Mouse (Mus musculus): ENCODE results near the gene Fkbp10. TPM values are rescaled to one million over a fixed set of nuclear protein-coding genes. Genes with fewer than 3 reads are reported as not detected.

Fkbp10 gene
- polyA plus RNA-seq, 2 experiments, result 5.0 to 5.3 TPM

GRCm38 (mm10) chr11:100421537-100421936, 6.0 kb downstream of the Fkbp10 start:
- TF ChIP-seq CTCF (IDR thresholded peaks at IDR 0.05; ENCODE audit: low read depth) (no peak), EP300 (IDR thresholded peaks at IDR 0.05; ENCODE audit: low read depth) (no peak)
- Histone ChIP-seq H3K27me3 (ENCODE audit: control insufficient read depth, insufficient read depth, low read length) (0 out of 2 replicates have a peak, but pooled peaks cover under 1% of the 10 kb centered on the region), H3K9me3 (ENCODE audit: control insufficient read depth, low read length) (no peaks in the 10 kb centered on the region), H3K4me3 (ENCODE audit: insufficient read depth in 1 of 2, low read depth in 2 of 2, low read length in 2 of 2) (no peak overlapping the region), H3K36me3 (replicated peaks; ENCODE audit: control insufficient read depth, insufficient read depth, low read depth) (no peaks in the 10 kb centered on the region), H3K27ac (no peak overlapping the region), H3K4me1 (replicated peaks; ENCODE audit: control insufficient read depth in 2 of 2, insufficient read depth in 2 of 2, low read length in 1 of 2) (peaks cover 0 to 6% of the 10 kb centered on the region in 2 experiments; a peak in 1 of 4 replicates), H3K4me2 (ENCODE audit: low read depth) (no peak overlapping the region), H3K9ac (replicated peaks) (no peak overlapping the region)
- ATAC-seq (ENCODE audit: insufficient read depth) (no peak), DNase-seq (ENCODE audit: low read depth in 3 of 3, low spot score in 3 of 3) (no peak)
- WGBS (ENCODE audit: insufficient replicate concordance), result 86% methylated on average over 8 of the region's 8 CpGs

- no peaks in the 10 kb centered on the region for H3K9me3 ChIP-seq (ENCODE audit: control insufficient read depth, low read length)
- H3K4me3 ChIP-seq (ENCODE audit: insufficient read depth in 1 of 2, low read depth in 2 of 2, low read length in 2 of 2), result no peak overlapping the region
- no peak for TF ChIP-seq EP300 (IDR thresholded peaks at IDR 0.05; ENCODE audit: low read depth)
- no peak overlapping the region for H3K27ac ChIP-seq
- no peaks in the 10 kb centered on the region for H3K36me3 ChIP-seq (replicated peaks; ENCODE audit: control insufficient read depth, insufficient read depth, low read depth)
- H3K4me1 ChIP-seq (replicated peaks; ENCODE audit: control insufficient read depth in 2 of 2, insufficient read depth in 2 of 2, low read length in 1 of 2), result peaks cover 0 to 6% of the 10 kb centered on the region in 2 experiments; a peak in 1 of 4 replicates
- WGBS (ENCODE audit: insufficient replicate concordance), result 71% methylated on average over 7 of the region's 7 CpGs
- no peaks in the 10 kb centered on the region for H3K27me3 ChIP-seq (ENCODE audit: control insufficient read depth, insufficient read depth, low read length)
- ATAC-seq (ENCODE audit: insufficient read depth) (no peak), DNase-seq (ENCODE audit: low read depth in 3 of 3, low spot score in 3 of 3) (no peak)
- no peak overlapping the region for H3K4me2 ChIP-seq (ENCODE audit: low read depth)
- no peak overlapping the region for H3K9ac ChIP-seq (replicated peaks)
Measured at GRCm38 (mm10) chr11:100423836-100424235, 8.3 kb downstream of the Fkbp10 start.

- no peaks in the 10 kb centered on the region for H3K36me3 ChIP-seq (replicated peaks; ENCODE audit: control insufficient read depth, insufficient read depth, low read depth)
- no peaks in the 10 kb centered on the region for H3K9me3 ChIP-seq (ENCODE audit: control insufficient read depth, low read length)
- H3K27ac ChIP-seq, result no peak overlapping the region
- TF ChIP-seq CTCF (IDR thresholded peaks at IDR 0.05; ENCODE audit: low read depth), result peak; percentile 83
- TF ChIP-seq EP300 (IDR thresholded peaks at IDR 0.05; ENCODE audit: low read depth), result no peak
- 24% methylated on average over 7 of the region's 7 CpGs for WGBS (ENCODE audit: insufficient replicate concordance)
- peak; percentile 62 for ATAC-seq (ENCODE audit: insufficient read depth)
- peak; percentile 37 to 67 (median 48) for DNase-seq (ENCODE audit: low read depth in 3 of 3, low spot score in 3 of 3)
- peaks cover 0 to 6% of the 10 kb centered on the region in 2 experiments; a peak in 1 of 4 replicates for H3K4me1 ChIP-seq (replicated peaks; ENCODE audit: control insufficient read depth in 2 of 2, insufficient read depth in 2 of 2, low read length in 1 of 2)
- no peaks in the 10 kb centered on the region for H3K27me3 ChIP-seq (ENCODE audit: control insufficient read depth, insufficient read depth, low read length)
- no peak overlapping the region for H3K4me3 ChIP-seq (ENCODE audit: insufficient read depth in 1 of 2, low read depth in 2 of 2, low read length in 2 of 2)
- no peak overlapping the region for H3K9ac ChIP-seq (replicated peaks)
- H3K4me2 ChIP-seq (ENCODE audit: low read depth), result no peak overlapping the region
Measured at GRCm38 (mm10) chr11:100425851-100426250, 10.4 kb downstream of the Fkbp10 start.

GRCm38 (mm10) chr11:100426820-100427219, 11.3 kb downstream of the Fkbp10 start:
- Histone ChIP-seq H3K27ac (no peak overlapping the region), H3K4me1 (replicated peaks; ENCODE audit: control insufficient read depth in 2 of 2, insufficient read depth in 2 of 2, low read length in 1 of 2) (peaks cover 0 to 6% of the 10 kb centered on the region in 2 experiments; a peak in 1 of 4 replicates), H3K9me3 (ENCODE audit: control insufficient read depth, low read length) (no peaks in the 10 kb centered on the region), H3K4me2 (ENCODE audit: low read depth) (no peak overlapping the region), H3K9ac (replicated peaks) (no peak overlapping the region), H3K36me3 (replicated peaks; ENCODE audit: control insufficient read depth, insufficient read depth, low read depth) (no peaks in the 10 kb centered on the region), H3K4me3 (ENCODE audit: insufficient read depth in 1 of 2, low read depth in 2 of 2, low read length in 2 of 2) (no peak overlapping the region), H3K27me3 (ENCODE audit: control insufficient read depth, insufficient read depth, low read length) (no peaks in the 10 kb centered on the region)
- DNase-seq (ENCODE audit: low read depth in 3 of 3, low spot score in 3 of 3) (no peak), ATAC-seq (ENCODE audit: insufficient read depth) (no peak)
- WGBS (ENCODE audit: insufficient replicate concordance), result 58% methylated on average over 3 of the region's 3 CpGs
- TF ChIP-seq CTCF (IDR thresholded peaks at IDR 0.05; ENCODE audit: low read depth) (no peak), EP300 (IDR thresholded peaks at IDR 0.05; ENCODE audit: low read depth) (no peak)

GRCm38 (mm10) chr11:100428612-100429199, 13.2 kb downstream of the Fkbp10 start:
- DNase-seq (ENCODE audit: low read depth in 3 of 3, low spot score in 3 of 3), result no peak
- Histone ChIP-seq H3K4me2 (ENCODE audit: low read depth) (no peak overlapping the region), H3K4me1 (replicated peaks; ENCODE audit: control insufficient read depth in 2 of 2, insufficient read depth in 2 of 2, low read length in 1 of 2) (peaks cover 0 to 6% of the 10 kb centered on the region in 2 experiments; a peak in 1 of 4 replicates), H3K9ac (replicated peaks) (no peak overlapping the region), H3K27ac (no peak overlapping the region), H3K9me3 (ENCODE audit: control insufficient read depth, low read length) (no peaks in the 10 kb centered on the region), H3K4me3 (ENCODE audit: insufficient read depth in 1 of 2, low read depth in 2 of 2, low read length in 2 of 2) (no peak overlapping the region), H3K36me3 (replicated peaks; ENCODE audit: control insufficient read depth, insufficient read depth, low read depth) (no peaks in the 10 kb centered on the region), H3K27me3 (ENCODE audit: control insufficient read depth, insufficient read depth, low read length) (no peaks in the 10 kb centered on the region)
- WGBS (ENCODE audit: insufficient replicate concordance), result 63% methylated on average over 9 of the region's 9 CpGs
- no peak for TF ChIP-seq EP300 (IDR thresholded peaks at IDR 0.05; ENCODE audit: low read depth)
- TF ChIP-seq CTCF (IDR thresholded peaks at IDR 0.05; ENCODE audit: low read depth), result no peak
- ATAC-seq (ENCODE audit: insufficient read depth), result no peak

Data from liver, embryonic 14.5 days (tissue).